Mouse (Mus musculus): ENCODE data around the gene Pgc. TPM values are rescaled to one million over a fixed set of nuclear protein-coding genes. Genes with fewer than 3 reads are reported as not detected.

Gene Pgc
- total RNA-seq, 1 experiment from 2014 or later = not detected

DNA sequence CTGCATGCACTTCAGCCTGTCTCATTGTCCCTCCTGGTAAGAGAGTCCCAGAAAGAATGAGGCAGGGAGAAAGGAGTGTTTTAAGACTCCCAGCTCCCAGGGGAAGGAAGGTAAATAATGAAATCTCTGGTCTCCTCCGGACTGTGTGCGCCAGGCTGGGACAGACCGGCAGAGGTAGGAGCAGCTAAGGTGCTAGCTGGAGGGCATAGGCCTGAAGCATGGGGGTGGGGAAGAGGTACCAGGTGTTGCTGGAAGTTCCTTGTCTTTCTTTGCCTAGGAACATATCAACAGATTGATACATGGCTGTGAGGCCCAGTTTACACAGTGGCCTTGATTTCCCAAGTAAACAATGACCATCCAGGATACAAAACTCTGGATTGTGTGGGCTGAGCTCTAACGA is 17.7 kb upstream of the Pgc start:
- no peak for DNase-seq

DNA sequence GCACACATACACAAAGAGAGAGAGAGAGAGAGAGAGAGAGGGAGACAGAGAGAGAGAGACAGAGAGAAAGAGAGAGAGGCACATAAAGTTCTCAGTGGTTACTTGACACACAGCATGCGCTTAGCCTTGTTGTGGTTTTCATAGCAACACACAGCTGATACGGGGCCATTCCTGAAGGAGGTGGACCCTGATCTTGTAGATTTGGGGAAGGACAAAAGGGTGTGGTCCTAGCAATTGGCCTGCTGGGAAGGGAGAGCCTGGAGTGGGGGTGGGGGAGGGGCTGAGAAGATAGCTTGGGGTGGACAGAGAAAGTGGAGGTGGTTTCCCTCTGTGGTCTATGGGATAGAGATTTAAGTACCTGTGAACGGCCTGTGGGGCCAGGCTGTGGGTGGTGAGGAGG is 16.6 kb upstream of the Pgc start:
- no peak for DNase-seq

DNA sequence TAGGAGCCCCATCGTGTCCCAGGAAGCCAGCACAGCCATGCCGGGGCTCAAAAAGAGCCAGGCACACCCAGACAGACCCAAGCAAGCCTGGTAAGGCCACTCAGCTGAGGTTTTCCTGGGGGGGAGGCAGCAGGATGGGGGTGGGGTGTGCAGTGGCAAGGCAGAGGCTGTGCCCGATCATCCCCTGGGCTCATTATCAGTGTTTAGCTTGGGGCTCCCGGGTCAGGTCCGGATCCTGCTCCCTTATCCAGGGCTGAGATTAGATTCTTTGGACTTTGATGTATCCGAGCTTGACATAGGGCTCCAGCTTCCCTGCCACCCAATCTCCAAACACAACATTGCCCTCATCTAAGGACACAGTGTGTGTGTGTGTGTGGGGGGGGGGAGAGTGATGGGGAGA is 14.8 kb upstream of the Pgc start:
- no peak for DNase-seq

DNA sequence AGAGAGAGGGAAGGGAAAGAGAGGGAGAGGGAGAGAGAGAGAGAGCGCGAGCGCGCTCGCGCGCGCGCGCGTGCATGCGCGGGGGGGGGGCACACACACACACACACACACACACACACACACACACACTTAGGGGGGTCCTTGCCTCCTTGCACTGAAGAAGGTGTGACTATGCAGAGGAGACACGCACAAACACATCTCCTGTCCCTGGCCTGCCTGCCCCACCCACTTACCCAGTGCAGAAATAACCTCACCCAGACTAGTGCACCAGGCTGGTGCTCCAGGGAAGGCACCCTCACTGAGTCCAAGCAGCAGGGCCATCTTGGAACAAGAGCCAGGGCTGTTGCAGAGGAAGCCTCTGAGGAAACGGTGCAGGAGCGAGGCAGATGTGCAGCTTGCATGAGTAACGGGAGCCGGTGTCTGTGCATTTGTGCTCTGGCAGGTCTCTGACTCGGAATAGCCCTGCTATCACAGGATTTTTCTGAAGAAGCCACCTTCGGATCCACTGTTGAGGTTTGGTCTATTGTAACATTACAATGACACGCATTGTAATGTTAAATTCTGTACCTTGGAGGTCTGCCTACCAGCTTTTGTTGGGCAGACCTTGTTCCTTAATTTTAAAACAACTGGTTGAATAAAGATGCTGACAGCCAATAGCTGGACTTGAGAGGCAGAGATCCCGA is 13.6 kb upstream of the Pgc start:
- DNase-seq = no peak

DNA sequence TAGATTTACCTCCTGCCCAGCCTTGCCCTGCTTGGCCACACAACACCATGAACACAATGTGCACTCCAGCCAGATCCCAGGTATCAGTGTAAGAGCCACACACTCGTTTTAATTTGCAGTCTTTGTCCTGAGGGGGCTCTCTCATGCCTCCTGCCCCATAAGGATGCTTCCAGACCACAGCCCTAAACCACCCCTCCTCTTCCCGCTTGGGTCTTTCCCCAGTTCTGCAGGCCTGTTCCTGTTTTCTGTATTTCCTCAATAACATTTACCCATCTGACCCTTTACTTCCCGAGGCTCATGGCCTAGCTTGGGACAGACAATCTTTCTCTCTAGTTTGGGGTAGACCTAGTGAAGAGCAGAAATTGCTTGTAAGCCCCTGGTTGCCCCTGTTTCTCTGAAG is 11.6 kb upstream of the Pgc start:
- no peak for DNase-seq

DNA sequence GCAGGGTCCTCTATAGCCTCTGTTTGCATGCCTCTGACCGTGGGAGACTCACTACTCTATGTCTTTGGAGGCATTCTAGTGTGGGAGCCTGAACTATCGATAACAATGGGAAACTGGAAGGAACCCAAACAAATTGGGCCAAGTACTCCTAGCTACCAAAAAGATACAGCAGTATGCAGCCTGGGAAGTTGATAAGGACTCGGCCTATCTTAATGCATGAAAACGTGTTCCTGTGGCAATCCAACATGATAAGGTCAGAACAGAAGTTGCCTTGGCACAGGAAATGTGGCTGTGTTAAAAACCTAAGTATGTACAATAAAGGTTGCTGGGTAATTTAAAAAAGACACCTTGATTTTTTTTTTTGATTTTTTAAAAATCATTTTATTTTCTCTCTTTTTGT is 5.5 kb upstream of the Pgc start:
- DNase-seq = no peak

DNA sequence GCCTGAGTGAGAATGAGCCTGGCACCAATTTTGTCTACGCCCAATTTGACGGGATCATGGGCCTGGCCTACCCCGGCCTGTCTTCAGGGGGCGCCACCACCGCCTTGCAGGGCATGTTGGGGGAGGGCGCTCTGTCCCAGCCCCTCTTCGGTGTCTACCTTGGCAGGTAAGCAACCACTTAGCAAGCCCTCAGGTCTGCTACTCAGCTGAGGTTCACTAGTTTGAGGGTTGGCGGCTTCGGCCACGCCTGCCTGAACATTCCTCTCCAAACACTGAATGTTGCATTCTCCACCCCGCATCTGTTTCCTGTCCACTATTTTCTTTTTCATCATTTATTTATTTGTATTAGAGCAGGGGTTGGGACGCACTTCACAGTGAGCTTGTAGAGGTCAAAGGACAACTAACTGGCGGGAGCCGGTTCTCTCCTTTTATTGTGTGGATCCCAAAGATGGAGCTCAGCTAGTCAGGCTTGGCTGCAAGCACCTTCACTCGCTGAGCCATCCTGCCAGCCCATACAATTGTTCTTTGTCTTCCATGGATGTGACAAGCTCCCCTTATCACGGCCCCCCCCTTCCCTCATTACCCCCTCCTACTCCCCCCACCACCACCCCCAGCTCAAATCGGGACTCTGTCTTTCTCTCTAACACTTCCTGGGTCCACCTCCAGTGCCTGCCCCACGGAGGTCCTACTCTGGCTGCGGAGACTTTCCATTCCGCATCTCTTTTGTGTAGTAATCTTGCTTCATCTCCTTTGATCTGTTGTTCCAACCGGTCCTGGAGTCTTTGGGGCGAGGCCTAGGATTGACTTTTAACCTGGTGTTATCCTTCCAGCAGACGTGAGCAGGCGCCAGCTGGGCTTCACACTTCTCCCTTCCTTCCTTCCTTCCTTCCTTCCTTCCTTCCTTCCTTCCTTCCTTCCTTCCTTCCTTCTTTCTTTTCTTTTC is 4.3 kb downstream of the Pgc start:
- no peak for DNase-seq

DNA sequence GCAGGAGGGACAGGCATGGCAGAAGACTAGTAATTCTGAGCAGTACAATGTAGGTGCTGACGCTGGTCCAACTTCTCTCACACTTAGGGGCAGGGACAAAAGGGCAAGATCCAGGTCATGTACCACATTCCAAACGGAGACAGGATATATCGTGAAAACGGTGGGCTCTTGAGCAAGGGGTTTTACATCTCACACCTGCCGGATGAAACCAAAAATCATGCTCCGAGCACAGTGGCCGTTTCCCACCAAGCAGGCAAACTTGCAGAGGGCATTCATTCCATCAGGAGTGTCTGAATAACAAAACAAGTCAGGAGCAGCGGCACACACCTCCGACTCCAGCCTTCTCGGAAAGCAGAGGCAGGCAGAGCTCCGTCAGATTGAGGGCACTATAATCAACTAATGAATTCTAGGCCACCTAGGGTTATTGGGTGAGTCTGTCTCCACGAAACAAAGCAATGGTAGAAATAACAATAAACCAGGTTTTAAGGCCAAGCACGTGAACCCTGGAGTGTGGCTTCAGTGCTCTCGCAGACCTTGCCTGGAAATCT is 9.0 kb downstream of the Pgc start:
- DNase-seq = no peak

DNA sequence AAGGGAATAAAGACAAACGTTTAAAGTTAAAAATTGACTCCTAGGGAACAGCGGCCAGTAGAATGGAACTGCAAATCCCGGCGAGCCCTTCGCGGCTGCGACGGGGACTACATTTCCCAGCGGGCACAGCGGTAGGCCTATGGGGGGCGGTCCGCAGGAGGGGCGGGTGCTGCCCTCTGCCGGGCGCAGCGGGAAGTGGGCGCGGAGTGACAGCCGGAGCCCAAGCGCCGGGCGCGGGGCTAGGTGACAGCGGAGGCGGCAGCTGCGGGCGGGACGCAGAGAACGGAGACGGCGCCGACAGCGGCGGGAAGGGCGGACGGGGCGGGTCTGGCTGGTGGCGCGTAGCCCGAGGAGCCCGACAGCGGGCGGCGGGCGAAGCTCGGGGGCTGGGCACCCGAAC is 10.2 kb downstream of the Pgc start, which contains the start of gene Tfeb:
Tfeb (plus strand) TSS at position 175 of the 400 bp plus-strand sequence.
- DNase-seq = peak; percentile 99

DNA sequence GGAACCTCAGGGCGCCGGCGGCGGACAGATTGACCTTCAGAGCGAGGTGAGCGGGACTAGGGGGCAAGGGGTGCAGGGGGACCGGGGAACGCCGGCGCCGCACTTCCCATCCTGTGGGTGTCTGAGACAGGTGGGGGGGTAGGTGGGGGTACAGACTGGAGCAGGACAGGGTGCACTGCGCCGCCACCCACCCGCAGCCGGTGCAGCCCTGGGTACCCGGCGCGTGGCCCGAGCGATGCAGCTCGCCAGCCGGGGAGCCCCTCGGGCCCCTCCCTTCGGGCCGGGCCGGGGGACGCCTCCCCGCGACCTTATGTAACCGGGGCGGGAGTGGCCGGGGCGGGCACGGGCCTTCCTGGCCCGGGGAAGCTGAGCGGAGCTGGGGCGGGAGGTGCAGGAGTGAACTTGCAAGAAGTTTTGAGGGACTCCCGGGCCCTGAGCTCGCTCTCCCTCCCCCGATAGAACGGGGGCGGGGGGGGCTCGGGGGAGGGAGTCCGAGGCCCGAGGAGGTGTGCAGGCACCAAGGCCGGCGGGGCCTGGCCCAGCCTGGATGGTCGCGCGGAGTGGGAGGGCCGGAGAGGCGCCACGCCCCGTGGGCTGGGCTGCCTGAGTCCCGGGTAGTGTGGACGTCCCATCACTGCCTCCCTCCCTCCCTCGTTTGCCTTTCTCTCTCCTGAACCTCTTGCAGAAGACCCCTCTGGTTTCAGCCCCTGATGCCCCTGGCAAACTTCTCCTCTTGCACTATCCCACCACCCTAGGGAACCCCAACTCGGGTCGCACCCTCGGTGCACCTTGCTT is 10.8 kb downstream of the Pgc start:
- DNase-seq = peak; percentile 89

DNA sequence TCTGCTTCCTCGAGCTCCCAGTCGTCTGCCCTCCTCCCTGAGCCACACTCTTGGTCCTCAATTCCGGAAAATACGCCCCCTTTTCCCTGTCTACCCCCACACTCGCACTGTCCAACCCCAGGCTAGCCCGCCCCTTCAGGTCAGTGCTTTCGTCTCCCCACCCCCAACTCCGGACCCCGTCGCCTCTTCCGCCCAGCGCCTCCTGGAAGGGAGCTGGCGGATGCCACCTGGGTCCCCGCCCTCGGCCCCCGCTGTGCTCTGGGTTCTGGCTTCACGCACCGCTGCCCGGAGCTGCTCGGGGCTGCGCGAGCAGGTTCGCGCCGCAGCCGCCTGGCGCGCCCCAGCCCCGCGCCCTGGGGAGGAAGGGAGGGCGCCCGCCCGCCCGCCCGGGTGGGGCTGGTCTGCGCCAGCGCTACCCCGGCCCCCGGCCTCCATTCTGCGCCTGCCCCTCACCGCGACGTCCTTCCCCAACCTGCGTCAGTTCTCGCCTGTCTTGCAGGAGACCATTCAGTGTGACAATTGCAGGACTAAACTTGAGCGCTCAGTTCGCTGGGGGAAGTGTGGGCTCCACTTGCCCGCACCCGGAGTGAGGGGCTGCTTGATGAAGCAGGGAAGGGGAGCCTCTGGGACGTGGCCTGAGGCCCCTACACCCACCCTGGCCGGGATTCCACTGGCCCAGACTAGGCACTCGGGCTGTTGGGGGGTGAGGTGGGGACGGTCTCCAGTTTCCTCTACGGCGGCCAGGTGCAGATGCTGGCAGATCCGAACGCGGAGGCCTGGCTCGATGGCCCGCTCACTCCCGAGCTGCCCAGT is 11.6 kb downstream of the Pgc start:
- peak; percentile 52 for DNase-seq

DNA sequence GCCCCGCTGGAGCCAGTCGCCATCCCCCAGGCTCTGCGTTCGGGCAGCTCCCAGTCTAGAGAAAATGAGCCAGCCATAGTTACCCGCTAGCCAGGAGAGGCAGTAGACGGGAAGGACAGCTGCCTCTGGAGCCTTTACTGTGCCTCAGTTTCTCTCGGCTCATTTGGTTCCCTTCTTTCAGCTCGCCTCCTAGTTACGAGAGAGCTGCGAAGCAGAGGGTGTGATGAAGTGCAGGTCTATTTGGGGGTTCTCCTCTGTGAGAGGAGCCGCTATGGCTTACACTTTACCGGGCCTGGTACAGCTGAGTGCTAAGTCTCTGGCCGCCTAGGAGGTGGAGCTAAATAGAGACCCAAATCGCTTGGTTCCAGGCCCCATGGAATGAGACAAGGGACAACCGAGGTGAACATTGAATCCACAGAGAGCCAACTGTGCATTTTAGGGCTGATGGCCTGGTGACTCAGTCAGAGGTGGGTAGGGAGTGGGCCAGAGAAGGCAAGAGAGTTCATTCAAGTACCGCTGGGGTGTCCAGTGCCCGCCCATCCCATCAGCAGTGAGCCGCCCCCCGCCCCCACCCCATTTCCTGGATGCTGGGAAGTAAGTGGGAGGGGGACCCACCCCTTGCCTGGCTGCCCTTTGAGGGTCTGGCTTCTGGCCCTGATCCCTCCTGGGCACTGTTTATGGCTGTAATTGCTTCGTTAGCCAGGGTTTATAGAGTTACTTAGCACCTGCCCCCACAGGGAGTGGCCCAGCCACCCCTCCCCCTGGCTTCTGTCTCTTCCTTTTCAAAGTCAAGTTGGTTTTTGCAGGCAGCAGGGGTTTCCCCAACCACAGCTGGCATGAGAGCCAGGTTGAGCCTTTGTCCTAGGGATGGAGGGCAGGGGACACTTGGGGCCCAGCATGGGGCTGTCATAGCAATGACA is 12.5 kb downstream of the Pgc start:
- DNase-seq = no peak

DNA sequence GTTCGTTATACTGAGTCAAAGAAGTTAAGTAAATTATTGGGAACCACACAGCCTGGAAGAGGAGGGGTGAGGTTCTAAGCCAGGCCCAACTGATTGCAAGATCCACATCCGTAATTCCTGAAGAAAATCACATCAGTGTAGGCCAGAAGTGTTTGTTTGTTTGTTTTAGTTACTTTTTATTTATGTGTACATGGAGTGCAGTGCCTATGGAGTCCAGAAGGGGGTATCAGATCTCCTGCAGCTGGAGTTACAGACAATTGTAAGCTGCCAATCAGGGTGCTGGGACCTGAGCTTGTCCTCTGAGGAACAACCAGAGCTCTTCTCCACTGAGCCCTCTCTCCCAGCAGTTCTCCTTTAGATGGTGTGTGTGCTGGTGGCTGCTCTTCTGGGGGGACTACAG is 13.5 kb downstream of the Pgc start:
- no peak for DNase-seq

DNA sequence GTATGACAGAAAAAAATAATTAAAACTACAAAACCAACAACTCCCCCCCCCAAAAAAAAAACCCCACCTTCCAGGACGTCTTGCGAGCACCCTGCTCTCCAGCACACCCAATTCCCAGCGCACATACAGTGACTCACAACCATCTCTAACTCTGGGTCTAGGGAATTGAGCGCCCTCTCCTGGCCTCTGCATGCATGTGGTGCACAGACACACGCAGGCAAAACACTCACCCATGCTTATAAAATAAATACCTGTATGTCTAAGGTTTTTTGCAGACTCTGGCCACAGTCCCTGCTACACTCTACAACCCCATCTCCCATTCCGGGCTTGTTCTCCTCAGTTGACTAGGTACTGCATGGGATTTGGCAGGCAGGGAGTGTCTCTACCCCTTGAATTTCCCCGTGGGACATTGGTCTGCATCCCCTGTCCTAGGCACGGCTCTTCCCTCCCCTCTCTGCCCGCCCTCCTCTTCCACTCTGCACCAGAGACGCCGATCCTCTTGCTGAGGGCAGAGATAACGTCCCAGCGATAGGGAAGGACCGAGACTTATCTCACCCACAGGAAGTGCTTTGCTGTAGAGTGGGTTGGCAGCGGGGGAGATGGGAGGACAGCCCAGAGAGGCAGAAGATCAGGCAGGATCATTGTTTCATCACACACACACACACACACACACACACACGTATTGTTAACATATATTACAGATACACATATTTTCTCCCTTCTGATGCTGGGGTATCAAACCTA is 16.5 kb downstream of the Pgc start:
- no peak for DNase-seq

DNA sequence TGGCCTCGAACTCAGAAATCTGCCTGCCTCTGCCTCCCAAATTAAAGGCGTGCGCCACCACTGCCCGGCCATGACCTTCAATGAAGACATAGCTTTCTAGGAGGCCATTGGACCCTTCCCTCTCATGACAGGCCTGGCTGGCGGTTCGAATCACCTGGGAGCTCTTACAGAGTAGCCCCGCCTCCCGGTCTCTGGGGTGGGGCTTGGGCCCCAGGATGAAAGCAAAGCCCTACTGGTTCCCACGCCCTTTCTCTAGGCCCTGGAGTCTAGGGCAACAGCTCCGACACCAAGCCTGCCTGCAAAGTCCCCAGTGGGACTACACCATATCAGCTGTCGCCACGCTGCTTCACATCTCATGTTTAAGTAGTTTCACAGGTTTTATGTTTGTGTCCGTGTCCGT is 17.4 kb downstream of the Pgc start:
- no peak for DNase-seq

DNA sequence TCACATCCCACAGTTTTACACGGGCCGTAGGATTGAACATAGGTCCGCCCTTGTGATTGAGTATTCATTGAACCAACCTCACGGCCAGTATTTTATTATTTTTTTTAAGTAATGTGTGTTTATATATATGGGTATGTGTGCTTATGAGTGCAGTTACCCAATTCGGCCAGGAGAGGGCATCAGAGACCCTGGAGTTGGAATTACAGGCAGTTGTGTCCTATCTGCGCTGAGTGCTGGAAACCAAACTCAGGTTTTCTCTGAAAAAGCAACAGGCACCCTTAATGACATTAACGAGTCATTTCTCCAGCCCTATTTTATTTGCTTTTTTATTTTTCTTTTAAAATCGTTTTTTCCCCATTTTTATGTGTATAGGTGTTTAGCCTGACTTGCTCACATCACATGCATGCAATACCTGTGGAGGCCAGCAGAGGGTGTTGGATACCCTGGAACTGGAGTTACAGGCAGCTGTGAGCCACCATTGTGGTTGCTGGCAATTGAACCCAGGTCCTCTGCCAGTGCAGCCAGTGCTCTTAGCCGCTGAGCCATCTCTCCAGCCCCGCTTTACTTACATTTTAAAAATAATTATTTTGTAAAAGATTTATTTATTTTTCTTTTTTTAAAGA is 18.2 kb downstream of the Pgc start:
- no peak for DNase-seq

DNA sequence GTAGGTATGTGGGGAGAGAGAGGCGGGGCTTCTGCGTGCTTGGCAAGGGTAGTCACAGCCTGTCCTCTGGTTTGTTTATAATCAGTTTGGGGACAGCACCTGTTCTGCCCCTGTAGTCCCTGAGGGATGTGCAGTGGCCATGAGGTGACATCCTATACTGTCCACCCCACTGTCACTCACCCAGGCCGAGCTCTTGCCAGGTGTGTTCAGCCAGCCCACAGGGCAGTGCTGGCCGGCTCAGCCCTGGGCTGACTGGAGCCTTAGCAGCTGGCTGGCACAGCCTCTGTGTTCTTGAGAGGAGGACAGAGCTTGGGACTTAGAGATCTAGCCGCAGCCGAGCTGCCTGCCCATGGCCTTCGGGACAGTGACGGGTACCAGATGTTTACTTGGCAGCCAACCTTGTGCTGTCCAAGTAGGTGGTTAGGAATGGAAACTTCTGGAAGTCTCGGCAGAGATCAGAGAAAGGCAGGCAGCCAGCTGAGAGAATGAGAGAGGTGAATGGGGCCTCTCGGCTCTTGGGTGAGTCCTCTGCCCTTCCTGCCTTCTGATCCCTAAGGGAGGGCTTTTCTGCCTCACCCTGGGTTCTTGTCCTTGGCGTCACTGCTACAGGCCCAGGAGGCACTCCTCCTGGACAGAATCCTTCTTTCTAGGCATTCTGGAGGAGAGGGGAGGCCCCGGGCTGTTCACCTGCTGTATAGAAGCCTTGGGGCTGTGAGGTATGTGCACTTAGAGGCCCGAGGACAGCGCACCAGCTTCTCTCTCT is 22.3 kb downstream of the Pgc start:
- no peak for DNase-seq

DNA sequence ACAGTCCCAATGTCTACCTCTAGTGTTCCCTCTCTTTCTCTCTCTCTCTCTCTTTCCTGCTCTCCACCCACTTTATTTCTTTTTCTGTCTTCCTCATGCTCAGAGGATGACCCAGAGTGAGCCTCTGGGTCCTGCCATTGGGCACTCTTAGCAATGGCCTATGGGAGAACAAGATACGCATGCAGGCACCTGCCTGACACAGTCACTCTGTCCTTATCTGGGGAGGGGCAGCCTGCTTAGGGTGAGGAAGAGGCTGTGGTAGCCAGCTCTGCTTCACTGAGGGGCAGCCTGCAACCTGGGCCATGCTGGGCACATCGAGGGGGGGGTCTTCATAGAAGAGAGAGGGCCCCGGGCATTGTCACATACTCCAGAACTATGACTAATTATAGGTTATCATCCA is 23.0 kb downstream of the Pgc start:
- DNase-seq = no peak
